Mouse (Mus musculus): Measurements from ENCODE around the gene Fut7. TPM values are rescaled to one million over a fixed set of nuclear protein-coding genes. Genes with fewer than 3 reads are reported as not detected.

Gene Fut7
- polyA plus RNA-seq, 1 experiment from 2014 or later: 0.54 TPM

GRCm38 (mm10) chr2:25465816-25466635 lies 43.0 kb downstream of the Fut7 start:
- Histone ChIP-seq H3K4me2 (no peak overlapping the region), H3K27me3 (replicated peaks) (0 out of 2 replicates have a peak, but pooled peaks cover 14% of the 10 kb centered on the region), H3K27ac (peak overlapping the region; percentile 12; the same call in 1 of the 2 replicates), H3K4me3 (no peak overlapping the region), H3K4me1 (peaks cover 16% of the 10 kb centered on the region), H3K36me3 (no peaks in the 10 kb centered on the region), H3K9me3 (replicated peaks) (no peaks in the 10 kb centered on the region), H3K9ac (no peak overlapping the region)
- ATAC-seq: no peak
- WGBS (ENCODE audit: insufficient replicate concordance): 21% methylated on average over 10 of the region's 10 CpGs

- Histone ChIP-seq H3K9me3 (replicated peaks) (no peaks in the 10 kb centered on the region), H3K27me3 (replicated peaks) (0 out of 2 replicates have a peak, but pooled peaks cover 14% of the 10 kb centered on the region), H3K9ac (no peak overlapping the region), H3K36me3 (no peaks in the 10 kb centered on the region), H3K4me2 (no peak overlapping the region), H3K4me1 (peaks cover 10% of the 10 kb centered on the region), H3K27ac (no peak overlapping the region), H3K4me3 (no peak overlapping the region)
- ATAC-seq: no peak
- 59% methylated on average over 14 of the region's 14 CpGs for WGBS (ENCODE audit: insufficient replicate concordance)
Observed at GRCm38 (mm10) chr2:25467606-25468303, 44.7 kb downstream of the Fut7 start.

- Histone ChIP-seq H3K9me3 (replicated peaks) (no peaks in the 10 kb centered on the region), H3K36me3 (no peaks in the 10 kb centered on the region), H3K9ac (no peak overlapping the region), H3K27me3 (replicated peaks) (0 out of 2 replicates have a peak, but pooled peaks cover 14% of the 10 kb centered on the region), H3K27ac (no peak overlapping the region), H3K4me3 (no peak overlapping the region), H3K4me2 (no peak overlapping the region), H3K4me1 (peaks cover 10% of the 10 kb centered on the region)
- ATAC-seq: no peak
- WGBS (ENCODE audit: insufficient replicate concordance): 70% methylated on average over 10 of the region's 10 CpGs
Observed at GRCm38 (mm10) chr2:25468962-25469915, 46.2 kb downstream of the Fut7 start.

- no peak for ATAC-seq
Observed at GRCm38 (mm10) chr2:25469969-25470368, 46.9 kb downstream of the Fut7 start, which contains the start of gene Ptgds. Gene Ptgds (minus strand): TSS chr2:25470046.

GRCm38 (mm10) chr2:25472550-25472949 lies 49.5 kb downstream of the Fut7 start:
- 0 out of 2 replicates have a peak, but pooled peaks cover 14% of the 10 kb centered on the region for H3K27me3 ChIP-seq (replicated peaks)
- no peak overlapping the region for H3K27ac ChIP-seq
- H3K4me3 ChIP-seq: no peak overlapping the region
- ATAC-seq: no peak
- H3K9me3 ChIP-seq (replicated peaks): no peaks in the 10 kb centered on the region
- 55% methylated on average over 2 of the region's 2 CpGs for WGBS (ENCODE audit: insufficient replicate concordance)
- no peak overlapping the region for H3K9ac ChIP-seq
- no peak overlapping the region for H3K4me2 ChIP-seq
- H3K4me1 ChIP-seq: no peaks in the 10 kb centered on the region
- H3K36me3 ChIP-seq: no peaks in the 10 kb centered on the region

More at GRCm38 (mm10) chr2:25469969-25470368, 46.9 kb downstream of the Fut7 start, which contains the start of gene Ptgds:
- H3K4me2 ChIP-seq: no peak within 1 kb of the TSS
- peaks cover 10% of the 10 kb centered on the region for H3K4me1 ChIP-seq
- no peak within 1 kb of the TSS for H3K27ac ChIP-seq
- no peaks in the 10 kb centered on the region for H3K9me3 ChIP-seq (replicated peaks)
- WGBS (ENCODE audit: insufficient replicate concordance): 50% methylated on average over 6 of the region's 6 CpGs
- no peaks in the 10 kb centered on the region for H3K36me3 ChIP-seq
- H3K4me3 ChIP-seq: no peak within 1 kb of the TSS
- H3K9ac ChIP-seq: no peak within 1 kb of the TSS
- 0 out of 2 replicates have a peak, but pooled peaks cover 14% of the 10 kb centered on the region for H3K27me3 ChIP-seq (replicated peaks)

Small RNA genes lying within 50 kb of the gene (microRNA-seq; reads per million reads assigned to microRNA genes)
- not detected for gene Mir3087

Other genes with a start within 250 kb of the Fut7 start
- gene Nrarp, start 242.5 kb upstream of the Fut7 start, polyA plus RNA-seq (2016; fragmentation: Nextera tagmentation; extraction: Ambion mirVana): 5.9 and 6.2 TPM in 2 replicates
- gene Tor4a, start 226.4 kb upstream of the Fut7 start, polyA plus RNA-seq (2016; fragmentation: Nextera tagmentation; extraction: Ambion mirVana): 7.2 and 7.4 TPM in 2 replicates
- 56.7 and 61.5 TPM in 2 replicates for gene Nelfb, start 211.8 kb upstream of the Fut7 start, polyA plus RNA-seq (2016; fragmentation: Nextera tagmentation; extraction: Ambion mirVana)
- gene Stpg3, start 208.6 kb upstream of the Fut7 start, polyA plus RNA-seq (2016; fragmentation: Nextera tagmentation; extraction: Ambion mirVana): not detected in 2 replicates
- gene Fam166a, start 204.5 kb upstream of the Fut7 start, polyA plus RNA-seq (2016; fragmentation: Nextera tagmentation; extraction: Ambion mirVana): 1.2 TPM in 1 of 2 replicates, not detected in the other
- 901 and 931 TPM in 2 replicates for gene Tubb4b, start 198.6 kb upstream of the Fut7 start, polyA plus RNA-seq (2016; fragmentation: Nextera tagmentation; extraction: Ambion mirVana)
- gene Slc34a3, start 188.9 kb upstream of the Fut7 start, polyA plus RNA-seq (2016; fragmentation: Nextera tagmentation; extraction: Ambion mirVana): 0.17 TPM in 1 of 2 replicates, not detected in the other
- gene Rnf224, start 186.5 kb upstream of the Fut7 start, polyA plus RNA-seq (2016; fragmentation: Nextera tagmentation; extraction: Ambion mirVana): 0.10 and 0.11 TPM in 2 replicates
- 1.8 and 2.4 TPM in 2 replicates for gene Rnf208, start 181.0 kb upstream of the Fut7 start, polyA plus RNA-seq (2016; fragmentation: Nextera tagmentation; extraction: Ambion mirVana)
- gene Cysrt1, start 180.8 kb upstream of the Fut7 start, polyA plus RNA-seq (2016; fragmentation: Nextera tagmentation; extraction: Ambion mirVana): not detected in 2 replicates
- 4.4 and 4.8 TPM in 2 replicates for gene AL732309.1, start 176.4 kb upstream of the Fut7 start, polyA plus RNA-seq (2016; fragmentation: Nextera tagmentation; extraction: Ambion mirVana)
- gene Tmem203, start 167.8 kb upstream of the Fut7 start, polyA plus RNA-seq (2016; fragmentation: Nextera tagmentation; extraction: Ambion mirVana): 16.2 and 17.3 TPM in 2 replicates
- gene Tprn, start 160.6 kb upstream of the Fut7 start, polyA plus RNA-seq (2016; fragmentation: Nextera tagmentation; extraction: Ambion mirVana): 7.9 and 9.0 TPM in 2 replicates
- gene Ssna1, start 150.8 kb upstream of the Fut7 start, polyA plus RNA-seq (2016; fragmentation: Nextera tagmentation; extraction: Ambion mirVana): 164 and 179 TPM in 2 replicates
- 63.6 and 65.3 TPM in 2 replicates for gene Anapc2, start 150.8 kb upstream of the Fut7 start, polyA plus RNA-seq (2016; fragmentation: Nextera tagmentation; extraction: Ambion mirVana)
- gene Tmem210, start 135.1 kb upstream of the Fut7 start, polyA plus RNA-seq (2016; fragmentation: Nextera tagmentation; extraction: Ambion mirVana): not detected in 2 replicates
- gene Lrrc26, start 133.4 kb upstream of the Fut7 start, polyA plus RNA-seq (2016; fragmentation: Nextera tagmentation; extraction: Ambion mirVana): not detected in 2 replicates
- gene Grin1, start 104.1 kb upstream of the Fut7 start, polyA plus RNA-seq (2016; fragmentation: Nextera tagmentation; extraction: Ambion mirVana): 0.24 and 0.41 TPM in 2 replicates
- 29.4 and 30.5 TPM in 2 replicates for gene Man1b1, start 90.9 kb upstream of the Fut7 start, polyA plus RNA-seq (2016; fragmentation: Nextera tagmentation; extraction: Ambion mirVana)
- 11.2 TPM in 2 replicates for gene Dpp7, start 66.9 kb upstream of the Fut7 start, polyA plus RNA-seq (2016; fragmentation: Nextera tagmentation; extraction: Ambion mirVana)
- 13.5 and 14.0 TPM in 2 replicates for gene Uap1l1, start 57.6 kb upstream of the Fut7 start, polyA plus RNA-seq (2016; fragmentation: Nextera tagmentation; extraction: Ambion mirVana)
- 34.6 and 38.0 TPM in 2 replicates for gene Sapcd2, start 50.9 kb upstream of the Fut7 start, polyA plus RNA-seq (2016; fragmentation: Nextera tagmentation; extraction: Ambion mirVana)
- 0.13 and 0.19 TPM in 2 replicates for gene Entpd2, start 27.4 kb upstream of the Fut7 start, polyA plus RNA-seq (2016; fragmentation: Nextera tagmentation; extraction: Ambion mirVana)
- gene Npdc1, start 23.9 kb upstream of the Fut7 start, polyA plus RNA-seq (2016; fragmentation: Nextera tagmentation; extraction: Ambion mirVana): 5.3 and 5.6 TPM in 2 replicates
- gene Abca2, start 5.4 kb downstream of the Fut7 start, polyA plus RNA-seq (2016; fragmentation: Nextera tagmentation; extraction: Ambion mirVana): 2.8 and 3.1 TPM in 2 replicates
- 0.45 and 0.68 TPM in 2 replicates for gene Clic3, start 33.6 kb downstream of the Fut7 start, polyA plus RNA-seq (2016; fragmentation: Nextera tagmentation; extraction: Ambion mirVana)
- 9.1 and 11.4 TPM in 2 replicates for gene Paxx, start 37.8 kb downstream of the Fut7 start, polyA plus RNA-seq (2016; fragmentation: Nextera tagmentation; extraction: Ambion mirVana)
- 0.20 and 0.22 TPM in 2 replicates for gene Ptgds, start 46.8 kb downstream of the Fut7 start, polyA plus RNA-seq (2016; fragmentation: Nextera tagmentation; extraction: Ambion mirVana)
- not detected in 2 replicates for gene Lcn12, start 70.6 kb downstream of the Fut7 start, polyA plus RNA-seq (2016; fragmentation: Nextera tagmentation; extraction: Ambion mirVana)
- 39.9 and 42.7 TPM in 2 replicates for gene Fbxw5, start 77.5 kb downstream of the Fut7 start, polyA plus RNA-seq (2016; fragmentation: Nextera tagmentation; extraction: Ambion mirVana)
- 17.4 and 18.8 TPM in 2 replicates for gene C8g, start 78.5 kb downstream of the Fut7 start, polyA plus RNA-seq (2016; fragmentation: Nextera tagmentation; extraction: Ambion mirVana)
- gene Traf2, start 123.7 kb downstream of the Fut7 start, polyA plus RNA-seq (2016; fragmentation: Nextera tagmentation; extraction: Ambion mirVana): 22.4 and 24.4 TPM in 2 replicates
- 293 and 311 TPM in 2 replicates for gene Edf1, start 134.6 kb downstream of the Fut7 start, polyA plus RNA-seq (2016; fragmentation: Nextera tagmentation; extraction: Ambion mirVana)
- gene Mamdc4, start 151.6 kb downstream of the Fut7 start, polyA plus RNA-seq (2016; fragmentation: Nextera tagmentation; extraction: Ambion mirVana): 0.38 and 0.45 TPM in 2 replicates
- 67.8 and 69.2 TPM in 2 replicates for gene Phpt1, start 152.0 kb downstream of the Fut7 start, polyA plus RNA-seq (2016; fragmentation: Nextera tagmentation; extraction: Ambion mirVana)
- not detected in 2 replicates for gene Ajm1, start 158.5 kb downstream of the Fut7 start, polyA plus RNA-seq (2016; fragmentation: Nextera tagmentation; extraction: Ambion mirVana)
- 41.8 and 42.9 TPM in 2 replicates for gene Rabl6, start 185.3 kb downstream of the Fut7 start, polyA plus RNA-seq (2016; fragmentation: Nextera tagmentation; extraction: Ambion mirVana)
- gene Ccdc183, start 194.4 kb downstream of the Fut7 start, polyA plus RNA-seq (2016; fragmentation: Nextera tagmentation; extraction: Ambion mirVana): 0.14 and 0.28 TPM in 2 replicates
- gene Tmem141, start 198.7 kb downstream of the Fut7 start, polyA plus RNA-seq (2016; fragmentation: Nextera tagmentation; extraction: Ambion mirVana): 7.1 and 8.0 TPM in 2 replicates
- 30.8 and 35.6 TPM in 2 replicates for gene Fcna, start 204.8 kb downstream of the Fut7 start, polyA plus RNA-seq (2016; fragmentation: Nextera tagmentation; extraction: Ambion mirVana)
- not detected in 2 replicates for gene Lcn8, start 229.9 kb downstream of the Fut7 start, polyA plus RNA-seq (2016; fragmentation: Nextera tagmentation; extraction: Ambion mirVana)
- not detected in 2 replicates for gene Lcn5, start 234.7 kb downstream of the Fut7 start, polyA plus RNA-seq (2016; fragmentation: Nextera tagmentation; extraction: Ambion mirVana)